Mouse (Mus musculus): ENCODE data around the gene Dnajb1. TPM values are rescaled to one million over a fixed set of nuclear protein-coding genes. Genes with fewer than 3 reads are reported as not detected.

Dnajb1 gene
- polyA plus RNA-seq, 1 experiment from 2014 or later = 59.4 TPM

- ATAC-seq = no peak
- 6% methylated on average over 1 of the region's 1 CpGs for WGBS
- H3K9ac ChIP-seq = no peak overlapping the region
Observed at GRCm38 (mm10) chr8:83598146-83598545, 9.8 kb upstream of the Dnajb1 start.

GRCm38 (mm10) chr8:83599814-83600213 is 8.2 kb upstream of the Dnajb1 start:
- Histone ChIP-seq H3K9ac (no peak overlapping the region), H3K4me1 (no peaks in the 10 kb centered on the region; the same call in 1 of the 2 replicates), H3K36me3 (ENCODE audit: poor library complexity, severe bottlenecking) (no peaks in the 10 kb centered on the region), H3K27ac (no peak overlapping the region), H3K27me3 (peaks cover 6% of the 10 kb centered on the region; the same call in 1 of the 2 replicates), H3K4me2 (no peak overlapping the region), H3K4me3 (no peak overlapping the region), H3K9me3 (replicated peaks) (no peaks in the 10 kb centered on the region)
- no peak for ATAC-seq

More at GRCm38 (mm10) chr8:83598146-83598545, 9.8 kb upstream of the Dnajb1 start:
- no peaks in the 10 kb centered on the region for H3K36me3 ChIP-seq (ENCODE audit: poor library complexity, severe bottlenecking)
- H3K9me3 ChIP-seq (replicated peaks) = no peaks in the 10 kb centered on the region
- H3K4me3 ChIP-seq = no peak overlapping the region
- H3K27ac ChIP-seq = no peak overlapping the region
- H3K4me2 ChIP-seq = no peak overlapping the region
- H3K27me3 ChIP-seq = peaks cover 6% of the 10 kb centered on the region; the same call in 1 of the 2 replicates
- peaks cover 4% of the 10 kb centered on the region for H3K4me1 ChIP-seq

DNA sequence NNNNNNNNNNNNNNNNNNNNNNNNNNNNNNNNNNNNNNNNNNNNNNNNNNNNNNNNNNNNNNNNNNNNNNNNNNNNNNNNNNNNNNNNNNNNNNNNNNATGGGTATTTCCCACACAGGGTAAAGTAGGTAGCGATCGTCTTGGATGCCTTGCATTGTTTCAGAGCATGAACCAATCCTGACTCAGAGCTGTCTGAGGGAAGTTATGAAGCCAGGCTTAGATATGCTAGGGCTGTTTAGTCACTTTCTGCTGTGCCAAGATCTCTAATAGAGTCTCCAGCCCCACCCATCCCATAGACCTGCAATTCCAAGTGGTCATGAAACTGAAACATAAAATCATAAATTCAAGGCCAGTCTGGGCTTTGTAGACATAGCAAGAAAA is 5.4 kb upstream of the Dnajb1 start:
- Histone ChIP-seq H3K9ac (no peak overlapping the region), H3K4me2 (no peak overlapping the region), H3K4me3 (no peak overlapping the region), H3K9me3 (replicated peaks) (no peaks in the 10 kb centered on the region), H3K36me3 (ENCODE audit: poor library complexity, severe bottlenecking) (no peaks in the 10 kb centered on the region), H3K27me3 (peaks cover 6% of the 10 kb centered on the region; the same call in 1 of the 2 replicates), H3K4me1 (peaks cover 7% of the 10 kb centered on the region), H3K27ac (no peak overlapping the region)
- WGBS = 86% methylated on average over 2 of the region's 2 CpGs
- no peak for ATAC-seq

GRCm38 (mm10) chr8:83608398-83608829 is 421 bp downstream of the Dnajb1 start:
- WGBS = under 1% methylated on average over 49 of the region's 51 CpGs
- H3K4me2 ChIP-seq = peak overlapping the region; percentile 90
- peaks cover 37% of the 10 kb centered on the region for H3K36me3 ChIP-seq (ENCODE audit: poor library complexity, severe bottlenecking)
- H3K27ac ChIP-seq = peak overlapping the region; percentile 97
- no peaks in the 10 kb centered on the region for H3K9me3 ChIP-seq (replicated peaks)
- H3K9ac ChIP-seq = peak overlapping the region; percentile 89
- H3K4me1 ChIP-seq = peaks cover 24% of the 10 kb centered on the region
- H3K27me3 ChIP-seq = no peaks in the 10 kb centered on the region
- ATAC-seq = peak; percentile 73
- H3K4me3 ChIP-seq = peak overlapping the region; percentile 79

DNA sequence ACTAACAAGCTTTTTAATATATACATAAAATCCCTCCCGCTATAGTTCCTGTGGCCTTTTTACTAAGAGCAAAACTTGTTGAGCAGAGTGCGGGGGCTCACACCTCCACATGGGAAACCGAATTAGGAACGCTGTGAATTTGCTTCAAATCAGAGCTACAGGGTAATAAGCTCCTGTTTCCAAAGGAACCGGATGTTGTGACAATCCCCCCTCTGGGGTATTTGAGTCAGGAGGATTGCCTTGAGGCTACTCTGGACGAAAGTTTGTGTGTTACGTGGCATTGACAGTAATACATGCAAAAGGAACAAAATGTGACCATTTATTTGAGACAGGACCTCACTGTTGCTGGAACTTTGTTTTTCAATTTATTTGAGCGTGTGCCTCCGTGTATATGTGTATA is 1.1 kb downstream of the Dnajb1 start:
- WGBS = 36% methylated on average over 9 of the region's 9 CpGs
- Histone ChIP-seq H3K27ac (peak overlapping the region; percentile 97; the same call in 1 of the 2 replicates), H3K36me3 (ENCODE audit: poor library complexity, severe bottlenecking) (peaks cover 43% of the 10 kb centered on the region), H3K4me1 (peaks cover 24% of the 10 kb centered on the region), H3K9me3 (replicated peaks) (no peaks in the 10 kb centered on the region), H3K9ac (peak overlapping the region; percentile 89), H3K4me2 (peak overlapping the region; percentile 90), H3K27me3 (no peaks in the 10 kb centered on the region), H3K4me3 (peak overlapping the region; percentile 79)
- no peak for ATAC-seq

DNA sequence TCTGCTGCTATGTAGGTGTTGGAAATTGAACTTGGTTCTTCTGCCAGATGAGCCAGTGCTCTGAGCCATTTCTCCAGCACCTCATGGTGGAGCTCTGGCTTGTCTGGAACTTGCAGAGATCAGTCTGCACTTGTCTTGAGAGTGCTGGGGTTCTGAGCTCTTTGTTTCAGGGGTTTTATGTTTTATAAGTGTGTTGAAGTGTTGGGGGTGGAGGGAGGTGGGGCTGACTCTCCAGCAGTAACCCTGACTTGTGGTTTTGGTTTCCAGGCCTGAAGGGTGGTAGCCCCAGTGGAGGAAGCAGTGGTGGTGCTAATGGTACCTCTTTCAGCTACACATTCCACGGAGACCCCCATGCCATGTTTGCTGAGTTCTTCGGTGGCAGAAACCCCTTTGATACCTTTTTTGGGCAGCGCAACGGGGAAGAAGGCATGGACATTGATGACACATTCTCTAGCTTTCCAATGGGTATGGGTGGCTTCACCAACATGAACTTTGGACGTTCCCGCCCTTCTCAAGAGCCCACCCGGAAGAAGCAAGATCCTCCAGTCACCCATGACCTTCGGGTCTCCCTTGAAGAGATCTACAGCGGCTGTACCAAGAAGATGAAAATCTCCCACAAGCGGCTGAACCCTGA is 1.7 kb downstream of the Dnajb1 start:
- Histone ChIP-seq H3K4me1 (peaks cover 24% of the 10 kb centered on the region), H3K36me3 (ENCODE audit: poor library complexity, severe bottlenecking) (peaks cover 47% of the 10 kb centered on the region), H3K4me3 (peak overlapping the region; percentile 79), H3K9ac (peak overlapping the region; percentile 89), H3K27me3 (no peaks in the 10 kb centered on the region), H3K9me3 (replicated peaks) (no peaks in the 10 kb centered on the region), H3K4me2 (peak overlapping the region; percentile 90), H3K27ac (no peak overlapping the region)
- ATAC-seq = no peak
- 96% methylated on average over 10 of the region's 10 CpGs for WGBS

GRCm38 (mm10) chr8:83611921-83612320 is 3.9 kb downstream of the Dnajb1 start:
- no peak for ATAC-seq
- Histone ChIP-seq H3K4me2 (no peak overlapping the region), H3K27ac (no peak overlapping the region), H3K4me3 (no peak overlapping the region), H3K9me3 (replicated peaks) (no peaks in the 10 kb centered on the region), H3K36me3 (ENCODE audit: poor library complexity, severe bottlenecking) (peaks cover 47% of the 10 kb centered on the region), H3K4me1 (peaks cover 22% of the 10 kb centered on the region), H3K9ac (no peak overlapping the region), H3K27me3 (no peaks in the 10 kb centered on the region)
- WGBS = 96% methylated on average over 4 of the region's 4 CpGs

GRCm38 (mm10) chr8:83613695-83614094 is 5.7 kb downstream of the Dnajb1 start:
- Histone ChIP-seq H3K4me1 (peaks cover 17% of the 10 kb centered on the region), H3K36me3 (ENCODE audit: poor library complexity, severe bottlenecking) (peaks cover 47% of the 10 kb centered on the region), H3K4me3 (no peak overlapping the region), H3K9ac (no peak overlapping the region), H3K27ac (no peak overlapping the region), H3K4me2 (no peak overlapping the region), H3K9me3 (replicated peaks) (no peaks in the 10 kb centered on the region), H3K27me3 (no peaks in the 10 kb centered on the region)
- ATAC-seq = no peak
- 95% methylated on average over 4 of the region's 4 CpGs for WGBS

GRCm38 (mm10) chr8:83616625-83617024 is 8.6 kb downstream of the Dnajb1 start:
- Histone ChIP-seq H3K27ac (no peak overlapping the region), H3K36me3 (ENCODE audit: poor library complexity, severe bottlenecking) (peaks cover 28% of the 10 kb centered on the region), H3K9ac (no peak overlapping the region), H3K4me2 (no peak overlapping the region), H3K9me3 (replicated peaks) (no peaks in the 10 kb centered on the region), H3K4me1 (peaks cover 4% of the 10 kb centered on the region; the same call in 1 of the 2 replicates), H3K27me3 (no peaks in the 10 kb centered on the region), H3K4me3 (no peak overlapping the region)
- no peak for ATAC-seq

- ATAC-seq = no peak
- H3K9ac ChIP-seq = no peak overlapping the region
Observed at GRCm38 (mm10) chr8:83617111-83617510, 9.1 kb downstream of the Dnajb1 start.

GRCm38 (mm10) chr8:83618566-83618965 is 10.6 kb downstream of the Dnajb1 start:
- 94% methylated on average over 2 of the region's 2 CpGs for WGBS
- no peak for ATAC-seq

More at GRCm38 (mm10) chr8:83617111-83617510, 9.1 kb downstream of the Dnajb1 start:
- Histone ChIP-seq H3K4me2 (no peak overlapping the region), H3K9me3 (replicated peaks) (no peaks in the 10 kb centered on the region), H3K4me3 (no peak overlapping the region), H3K27me3 (no peaks in the 10 kb centered on the region), H3K36me3 (ENCODE audit: poor library complexity, severe bottlenecking) (peaks cover 23% of the 10 kb centered on the region), H3K4me1 (no peaks in the 10 kb centered on the region), H3K27ac (no peak overlapping the region)
- WGBS = 87% methylated on average over 2 of the region's 2 CpGs

GRCm38 (mm10) chr8:83619568-83620285 is 11.7 kb downstream of the Dnajb1 start:
- WGBS = 92% methylated on average over 9 of the region's 9 CpGs

More at GRCm38 (mm10) chr8:83618566-83618965, 10.6 kb downstream of the Dnajb1 start:
- Histone ChIP-seq H3K9me3 (replicated peaks) (no peaks in the 10 kb centered on the region), H3K4me2 (no peak overlapping the region), H3K36me3 (ENCODE audit: poor library complexity, severe bottlenecking) (peaks cover 9% of the 10 kb centered on the region), H3K27ac (no peak overlapping the region), H3K4me3 (no peak overlapping the region), H3K9ac (no peak overlapping the region), H3K4me1 (no peaks in the 10 kb centered on the region), H3K27me3 (no peaks in the 10 kb centered on the region)

More at GRCm38 (mm10) chr8:83619568-83620285, 11.7 kb downstream of the Dnajb1 start:
- Histone ChIP-seq H3K36me3 (ENCODE audit: poor library complexity, severe bottlenecking) (no peaks in the 10 kb centered on the region), H3K27ac (no peak overlapping the region), H3K4me3 (no peak overlapping the region), H3K9me3 (replicated peaks) (no peaks in the 10 kb centered on the region), H3K27me3 (no peaks in the 10 kb centered on the region), H3K4me1 (no peaks in the 10 kb centered on the region), H3K9ac (no peak overlapping the region), H3K4me2 (no peak overlapping the region)
- ATAC-seq = no peak
